Mouse (Mus musculus) liver, embryonic 14.5 days (tissue): Measurements from ENCODE around the gene Trappc2l. TPM values are rescaled to one million over a fixed set of nuclear protein-coding genes. Genes with fewer than 3 reads are reported as not detected.

Experiments used
- ATAC-seq: fragments of 200-750 bp; cut with Nextera tagmentation; 2 replicates; pipeline ENCODE4 v1.8.0; 2017; ENCODE audit warnings: moderate number of reproducible peaks, mild to moderate bottlenecking, moderate library complexity; ENCODE audit not compliant: insufficient read depth
- DNase-seq, 3 experiments: peaks; one replicate each; pipeline ENCODE4 v3.0.0-alpha.2; 2012 to 2013; ENCODE audit warnings: low read depth in 3 of 3, low spot score in 3 of 3
- H3K27ac ChIP-seq: fragments of 300-500 bp; sonication (generic); 2 replicates; pipeline ENCODE4 v1.5.1; 2014; ENCODE audit warnings: moderate library complexity, mild to moderate bottlenecking, control low read depth, inconsistent platforms
- H3K27me3 ChIP-seq: fragments of 300-500 bp; sonication (generic); 2 replicates; pipeline ENCODE4 v1.6.1; 2014; ENCODE audit warnings: mild to moderate bottlenecking, low read length, moderate library complexity; ENCODE audit not compliant: control insufficient read depth, insufficient read depth
- H3K36me3 ChIP-seq: fragments of 300-500 bp; sonication (generic); replicated peaks from 2 replicates; pipeline ENCODE4 v1.6.1; 2014; ENCODE audit warnings: low read depth; ENCODE audit not compliant: control insufficient read depth, insufficient read depth
- H3K4me1 ChIP-seq, 2 experiments: fragments of 200-500 bp in 1 of 2; fragments of 300-500 bp in 1 of 2; sonication (generic) in 1 of 2; replicated peaks; 2 replicates each; pipeline ENCODE4 v1.6.1; 2012 to 2014; ENCODE audit warnings: antibody characterized with exemption in 1 of 2, inconsistent platforms in 1 of 2, low read length in 1 of 2; ENCODE audit not compliant: control insufficient read depth in 2 of 2, insufficient read depth in 2 of 2
- H3K4me2 ChIP-seq: fragments of 300-500 bp; sonication (generic); 2 replicates; pipeline ENCODE4 v1.6.1; 2014; ENCODE audit warnings: low read depth, mild to moderate bottlenecking, control low read depth, moderate library complexity
- H3K4me3 ChIP-seq, 2 experiments: fragments of 200-500 bp in 1 of 2; fragments of 300-500 bp in 1 of 2; sonication (generic) in 1 of 2; 2 replicates each; pipeline ENCODE4 v1.5.1; 2012 to 2014; ENCODE audit warnings: low read depth in 2 of 2, low read length in 2 of 2, mild to moderate bottlenecking in 2 of 2, control low read depth in 1 of 2, inconsistent platforms in 1 of 2, moderate library complexity in 1 of 2; ENCODE audit not compliant: insufficient read depth in 1 of 2
- H3K9ac ChIP-seq: fragments of 300-500 bp; sonication (generic); replicated peaks from 2 replicates; pipeline ENCODE4 v1.6.1; 2014; ENCODE audit warnings: mild to moderate bottlenecking, control low read depth, moderate library complexity
- H3K9me3 ChIP-seq: fragments of 300-500 bp; sonication (generic); 2 replicates; pipeline ENCODE4 v1.6.1; 2016; ENCODE audit warnings: low read length, mixed read lengths; ENCODE audit not compliant: control insufficient read depth
- CTCF ChIP-seq: IDR thresholded peaks from 2 replicates; pipeline ENCODE4 v1.5.1; 2016; ENCODE audit warnings: antibody characterized with exemption, low read depth, control low read depth
- EP300 ChIP-seq: IDR thresholded peaks from 2 replicates; pipeline ENCODE4 v1.6.1; 2016; ENCODE audit warnings: antibody characterized with exemption, low read depth
- WGBS: fragments of 180-500 bp; shearing (Covaris S2); extraction: QIAGEN DNeasy Blood & Tissue Kit; methylation state at CpG from one replicate; pipeline ENCODE4 v1.1.7; 2014; ENCODE audit not compliant: insufficient replicate concordance; 5-methylcytosine and 5-hydroxymethylcytosine counted together
- polyA plus RNA-seq, 2 experiments: library from polyadenylated mRNA; depleted of rRNA in 1 of 2; stranded (reverse) in 1 of 2; unstranded in 1 of 2; fragments of >200 nt; fragmentation: Nextera tagmentation in 1 of 2; extraction: Ambion mirVana in 1 of 2; gene quantifications; 2 replicates each; pipeline versions ENCODE4 v1.2.1 to v1.2.3; 2012 to 2014

Gene Trappc2l
- polyA plus RNA-seq, 2 experiments = 27.9 to 35.4 TPM

- H3K27ac ChIP-seq = no peak overlapping the region
- no peaks in the 10 kb centered on the region for H3K4me1 ChIP-seq
- H3K4me2 ChIP-seq = no peak overlapping the region
- H3K9ac ChIP-seq = no peak overlapping the region
- no peak for TF ChIP-seq EP300
- no peak for TF ChIP-seq CTCF
- no peaks in the 10 kb centered on the region for H3K9me3 ChIP-seq
- ATAC-seq (no peak), DNase-seq (no peak)
- 45% methylated on average over 1 of the region's 1 CpGs for WGBS
- no peak overlapping the region for H3K4me3 ChIP-seq
- H3K27me3 ChIP-seq = no peaks in the 10 kb centered on the region
- no peaks in the 10 kb centered on the region for H3K36me3 ChIP-seq
Measured at GRCm38 (mm10) chr8:122604640-122605039, 6.8 kb upstream of the Trappc2l start.

GRCm38 (mm10) chr8:122605367-122605766, 6.1 kb upstream of the Trappc2l start:
- ATAC-seq (no peak), DNase-seq (no peak)
- Histone ChIP-seq H3K36me3 (no peaks in the 10 kb centered on the region), H3K4me3 (no peak overlapping the region), H3K4me1 (no peaks in the 10 kb centered on the region), H3K9me3 (no peaks in the 10 kb centered on the region), H3K27ac (no peak overlapping the region), H3K9ac (no peak overlapping the region), H3K27me3 (no peaks in the 10 kb centered on the region), H3K4me2 (no peak overlapping the region)
- TF ChIP-seq EP300 = no peak
- no peak for TF ChIP-seq CTCF
- WGBS = 66% methylated on average over 4 of the region's 4 CpGs

GRCm38 (mm10) chr8:122606810-122607209, 4.6 kb upstream of the Trappc2l start:
- H3K9ac ChIP-seq = no peak overlapping the region
- no peak for ATAC-seq
- H3K4me3 ChIP-seq = no peak overlapping the region
- no peak overlapping the region for H3K4me2 ChIP-seq
- TF ChIP-seq EP300 (no peak), CTCF (no peak)
- no peaks in the 10 kb centered on the region for H3K27me3 ChIP-seq
- H3K4me1 ChIP-seq = peaks cover 0 to 3% of the 10 kb centered on the region in 2 experiments; a peak in 1 of 4 replicates
- no peak for DNase-seq
- no peak overlapping the region for H3K27ac ChIP-seq
- 76% methylated on average over 11 of the region's 12 CpGs for WGBS
- no peaks in the 10 kb centered on the region for H3K36me3 ChIP-seq
- no peaks in the 10 kb centered on the region for H3K9me3 ChIP-seq

GRCm38 (mm10) chr8:122610209-122610608, 1.2 kb upstream of the Trappc2l start:
- Histone ChIP-seq H3K4me3 (no peak overlapping the region; a peak in 1 of 4 replicates), H3K9ac (no peak overlapping the region), H3K4me2 (no peak overlapping the region), H3K36me3 (no peaks in the 10 kb centered on the region), H3K4me1 (peaks cover 7 to 13% of the 10 kb centered on the region in 2 experiments), H3K9me3 (no peaks in the 10 kb centered on the region), H3K27ac (no peak overlapping the region), H3K27me3 (no peaks in the 10 kb centered on the region)
- TF ChIP-seq EP300 (no peak), CTCF (no peak)
- WGBS = 60% methylated on average over 4 of the region's 4 CpGs
- ATAC-seq = no peak
- no peak for DNase-seq

GRCm38 (mm10) chr8:122610612-122611277, 695 bp upstream of the Trappc2l start:
- DNase-seq = no peak
- 6% methylated on average over 20 of the region's 20 CpGs for WGBS

More at GRCm38 (mm10) chr8:122610612-122611277, 695 bp upstream of the Trappc2l start:
- H3K9ac ChIP-seq = peak overlapping the region; percentile 60
- peak overlapping the region; percentile 81 for H3K4me2 ChIP-seq
- no peaks in the 10 kb centered on the region for H3K9me3 ChIP-seq
- H3K36me3 ChIP-seq = no peaks in the 10 kb centered on the region
- peak overlapping the region; percentile 61 to 78 for H3K4me3 ChIP-seq
- H3K27ac ChIP-seq = no peak overlapping the region
- peaks cover 7 to 13% of the 10 kb centered on the region in 2 experiments for H3K4me1 ChIP-seq
- H3K27me3 ChIP-seq = no peaks in the 10 kb centered on the region
- ATAC-seq = no peak; the same call in 1 of the 2 replicates
- no peak for TF ChIP-seq EP300
- TF ChIP-seq CTCF = no peak
